Mouse (Mus musculus): ENCODE data around the gene Cpsf4l.

Cpsf4l gene

GRCm38 (mm10) chr11:113709731-113710256 lies at the start of gene Cpsf4l:
TSS of gene Cpsf4l (minus strand) at chr11:113710017.
- no peak for DNase-seq (ENCODE audit: low spot score)

GRCm38 (mm10) chr11:113758851-113759250 lies 49.0 kb upstream of the Cpsf4l start:
- DNase-seq (ENCODE audit: low spot score): no peak

DNA sequence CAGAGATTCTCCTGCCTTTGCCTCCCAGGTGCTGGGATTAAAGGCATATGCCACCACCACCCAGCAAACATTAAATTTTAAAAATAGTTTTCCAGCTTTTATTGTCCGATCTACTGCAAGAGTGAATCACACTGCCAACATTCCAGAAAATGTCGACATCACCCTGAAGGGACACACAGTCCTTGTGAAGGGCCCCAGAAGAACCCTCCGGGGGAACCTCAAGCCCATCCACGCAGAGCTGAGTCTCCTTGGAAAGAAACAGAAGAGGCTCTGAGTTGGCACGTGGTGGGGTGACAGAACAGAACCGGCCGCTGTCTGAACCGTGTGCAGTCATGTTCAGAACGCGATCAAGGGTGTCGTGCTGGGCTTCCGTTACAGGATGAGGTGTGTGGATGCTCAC lies 46.8 kb upstream of the Cpsf4l start:
- DNase-seq (ENCODE audit: low spot score): peak; percentile 70

DNA sequence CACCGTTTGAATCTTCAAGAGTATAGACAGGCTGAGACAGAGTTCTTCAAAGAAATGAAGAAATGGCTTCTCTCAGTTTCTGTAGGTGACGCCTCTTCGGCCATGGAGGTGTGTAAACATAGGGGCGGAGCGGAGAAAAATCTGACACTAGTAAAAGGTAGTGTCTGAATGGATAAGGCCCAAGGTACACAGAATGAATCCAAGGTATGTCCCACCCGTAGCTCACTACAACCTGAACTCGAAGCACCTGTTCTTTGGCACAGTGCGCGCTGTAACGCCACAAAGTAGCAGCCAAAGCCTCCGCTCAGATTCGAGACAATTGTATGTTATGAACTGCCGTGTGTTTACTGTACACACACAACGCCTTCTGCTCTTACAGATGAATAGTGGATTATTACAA lies 46.1 kb upstream of the Cpsf4l start:
- DNase-seq (ENCODE audit: low spot score): no peak

GRCm38 (mm10) chr11:113754845-113755244 lies 45.0 kb upstream of the Cpsf4l start:
- DNase-seq (ENCODE audit: low spot score): no peak

- no peak for DNase-seq (ENCODE audit: low spot score)
Measured at GRCm38 (mm10) chr11:113752685-113753430, 43.0 kb upstream of the Cpsf4l start.

- peak; percentile 33 for DNase-seq (ENCODE audit: low spot score)
Measured at GRCm38 (mm10) chr11:113752158-113752661, 42.4 kb upstream of the Cpsf4l start.

GRCm38 (mm10) chr11:113751484-113752084 lies 41.8 kb upstream of the Cpsf4l start, which contains the start of gene Cdc42ep4:
TSS of gene Cdc42ep4 (minus strand) at chr11:113751881.
- peak; percentile 88 for DNase-seq (ENCODE audit: low spot score)

DNA sequence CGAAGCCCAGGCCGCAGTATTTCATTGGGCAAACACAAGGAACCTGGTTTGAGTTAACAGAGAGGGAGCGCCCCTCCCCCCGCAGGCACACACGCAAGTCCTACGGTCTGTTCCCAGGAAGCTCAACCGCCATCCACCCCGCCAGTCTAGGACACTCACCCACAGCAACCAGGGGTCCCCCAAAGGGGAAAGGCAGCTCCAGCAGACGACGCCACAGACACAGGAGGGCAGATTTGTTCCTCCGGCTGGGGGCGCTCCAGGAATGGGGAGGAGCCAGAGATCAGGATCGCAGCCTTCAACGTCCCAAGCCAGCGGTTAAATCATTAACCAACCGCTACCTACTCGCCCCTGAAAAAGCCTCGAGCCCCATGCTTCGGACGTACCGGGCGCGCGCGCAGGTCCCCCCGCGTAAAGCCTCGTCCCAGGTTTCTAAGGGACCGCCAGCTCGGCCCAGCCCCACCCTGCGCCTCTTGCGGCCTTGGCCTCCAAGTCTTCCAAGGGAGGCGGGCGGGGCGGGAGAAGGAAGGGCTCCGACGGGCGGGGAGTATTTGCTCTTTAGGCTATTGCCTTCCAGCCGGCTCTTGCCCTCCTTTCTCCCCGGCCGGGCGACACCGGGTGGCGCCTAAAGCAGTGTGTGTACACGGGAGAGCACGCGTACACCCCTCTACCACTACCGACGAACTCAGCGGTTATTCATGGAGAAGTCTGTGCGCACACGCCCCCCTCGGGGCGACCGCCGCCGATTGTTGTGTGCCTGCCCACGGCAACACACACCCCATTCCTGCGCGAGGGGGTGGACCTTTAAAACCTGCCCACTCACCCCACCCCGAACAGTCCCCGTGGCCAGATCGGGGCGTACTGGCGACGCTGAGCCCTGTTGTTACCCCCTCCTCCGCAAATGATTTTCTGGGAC lies 41.0 kb upstream of the Cpsf4l start:
- DNase-seq (ENCODE audit: low spot score): peak; percentile 83

- no peak for DNase-seq (ENCODE audit: low spot score)
Measured at GRCm38 (mm10) chr11:113749749-113750351, 40.0 kb upstream of the Cpsf4l start.

DNA sequence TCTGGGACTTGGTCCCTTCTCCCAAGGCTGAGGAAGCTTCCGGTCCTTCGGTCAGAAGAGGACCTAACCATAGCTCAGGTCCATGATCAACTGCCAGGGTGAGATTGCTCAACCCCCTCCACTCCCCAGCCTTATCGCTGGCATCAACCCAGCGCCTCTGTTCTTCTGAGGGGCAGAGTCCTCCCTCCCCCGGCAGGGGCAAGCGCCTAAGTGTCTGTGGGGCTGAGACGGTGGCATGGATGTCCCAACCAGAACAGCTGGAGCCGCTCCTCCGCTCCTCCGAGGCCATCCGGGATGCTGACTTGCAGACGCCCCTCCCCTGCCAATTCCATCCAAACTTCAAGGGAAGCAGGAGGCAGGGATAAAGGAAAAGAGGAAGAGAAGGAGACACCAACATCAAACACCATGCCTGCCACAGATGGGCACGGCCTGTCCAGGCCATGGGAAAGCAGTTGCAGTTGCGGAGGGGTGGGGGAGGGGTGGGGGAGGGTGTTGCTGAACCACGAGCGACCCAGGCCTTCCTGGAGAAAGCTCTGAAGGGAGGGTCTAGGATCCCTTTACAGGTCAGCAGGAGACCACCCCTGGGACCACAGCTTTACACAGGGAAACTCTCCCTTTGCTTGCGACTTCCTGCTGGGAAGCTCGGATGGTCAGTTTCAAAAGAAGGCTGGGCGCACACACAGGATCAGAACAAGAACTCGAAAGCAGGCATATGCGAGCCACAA lies 39.1 kb upstream of the Cpsf4l start:
- DNase-seq (ENCODE audit: low spot score): peak; percentile 89

DNA sequence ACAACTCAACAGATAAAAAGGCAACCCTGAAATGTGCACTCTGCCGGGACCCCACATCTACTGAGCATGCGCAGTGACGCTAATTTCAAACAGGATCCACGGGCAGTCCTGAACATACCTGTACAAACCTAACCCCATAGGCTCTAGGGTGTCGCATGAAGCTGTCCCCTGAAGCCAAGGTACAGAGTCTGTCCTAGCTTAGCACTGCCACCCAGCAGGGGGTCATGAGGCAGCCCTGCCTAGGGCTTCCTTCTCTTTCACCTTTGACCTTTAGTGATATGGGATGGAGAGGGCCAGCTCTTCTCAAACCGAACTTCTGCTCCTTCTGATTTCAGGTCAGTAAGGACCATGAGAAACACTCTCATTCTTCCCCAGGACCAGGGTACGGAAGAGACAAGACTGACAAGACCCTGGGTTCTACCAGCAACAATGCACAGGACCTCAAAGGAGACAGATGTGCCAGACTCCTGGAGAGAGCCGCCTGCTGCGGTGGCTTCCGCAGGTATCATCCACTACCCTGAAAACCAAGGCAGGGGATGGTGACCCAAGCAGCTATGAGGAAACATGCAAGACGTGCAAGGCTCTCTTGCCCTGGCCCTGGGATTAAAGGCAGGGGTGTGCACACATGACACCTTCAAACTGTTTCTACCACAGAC lies 38.0 kb upstream of the Cpsf4l start:
- no peak for DNase-seq (ENCODE audit: low spot score)

GRCm38 (mm10) chr11:113747056-113747455 lies 37.2 kb upstream of the Cpsf4l start:
- peak; percentile 82 for DNase-seq (ENCODE audit: low spot score)

DNA sequence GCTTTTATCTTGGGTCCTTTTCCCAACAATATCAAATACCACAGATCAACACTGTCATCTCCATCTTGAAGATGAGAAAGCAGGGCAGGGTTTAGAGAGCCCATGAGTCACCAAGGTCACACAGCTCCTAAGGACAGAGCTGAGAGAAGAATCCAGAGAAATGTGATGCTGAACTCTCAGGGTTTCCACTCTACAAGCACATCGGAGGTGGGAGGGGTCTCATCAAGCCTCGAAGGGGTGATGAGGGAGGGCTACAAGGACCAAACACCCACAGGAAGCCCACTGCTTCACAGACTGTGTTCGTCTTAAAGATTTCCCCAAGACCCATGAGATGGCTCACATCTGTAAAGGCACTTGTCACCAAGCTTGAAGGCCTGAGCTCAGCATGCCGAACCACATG lies 36.1 kb upstream of the Cpsf4l start:
- DNase-seq (ENCODE audit: low spot score): no peak

GRCm38 (mm10) chr11:113742998-113743397 lies 33.2 kb upstream of the Cpsf4l start:
- DNase-seq (ENCODE audit: low spot score): no peak

GRCm38 (mm10) chr11:113740100-113740499 lies 30.3 kb upstream of the Cpsf4l start:
- DNase-seq (ENCODE audit: low spot score): no peak

DNA sequence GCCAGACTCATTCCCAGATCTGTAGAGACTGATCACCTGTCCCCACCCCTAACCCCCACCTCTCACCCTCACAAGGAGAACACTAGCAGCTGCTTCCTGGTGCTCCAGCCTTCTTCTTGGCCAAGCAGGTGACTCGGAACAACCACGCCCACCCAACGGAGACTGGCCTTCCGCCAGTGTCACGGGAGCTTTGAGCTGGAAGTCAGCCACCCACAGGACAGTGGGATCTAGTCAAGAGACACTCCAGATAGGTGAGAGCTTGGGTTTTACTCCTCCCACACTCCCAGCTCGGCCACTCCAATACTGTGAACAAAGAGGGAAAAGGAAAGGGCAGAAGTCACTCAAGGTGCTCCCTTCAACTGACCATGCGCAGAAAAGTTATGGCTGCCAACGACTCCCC lies 29.4 kb upstream of the Cpsf4l start:
- DNase-seq (ENCODE audit: low spot score): peak; percentile 90

- DNase-seq (ENCODE audit: low spot score): no peak
Measured at GRCm38 (mm10) chr11:113737912-113738311, 28.1 kb upstream of the Cpsf4l start.

GRCm38 (mm10) chr11:113737553-113737854 lies 27.7 kb upstream of the Cpsf4l start:
- DNase-seq (ENCODE audit: low spot score): no peak

GRCm38 (mm10) chr11:113736848-113737552 lies 27.2 kb upstream of the Cpsf4l start:
- no peak for DNase-seq (ENCODE audit: low spot score)

Data from lung, postnatal 25 days (tissue).